Mouse (Mus musculus) forebrain, embryonic 11.5 days (tissue): Measurements from ENCODE around the gene 4930568D16Rik. TPM values are rescaled to one million over a fixed set of nuclear protein-coding genes. Genes with fewer than 3 reads are reported as not detected.

ENCODE experiments used
- ATAC-seq: fragments of 200-750 bp; cut with Nextera tagmentation; replicated peaks from 2 replicates; pipeline ENCODE4 v1.8.0; 2017; ENCODE audit warnings: moderate TSS enrichment; ENCODE audit not compliant: low FRiP score
- DNase-seq: peaks from one replicate; pipeline ENCODE4 v3.0.0-alpha.2; 2017; ENCODE audit warnings: low spot score
- H3K27ac ChIP-seq: fragments of 300-500 bp; sonication (generic); 2 replicates; pipeline ENCODE4 v1.5.1; 2014; ENCODE audit warnings: low read depth, low read length
- H3K27me3 ChIP-seq: fragments of 300-500 bp; sonication (generic); 2 replicates; pipeline ENCODE4 v1.6.1; 2014; ENCODE audit warnings: mild to moderate bottlenecking, low read length, mixed read lengths; ENCODE audit not compliant: control insufficient read depth, insufficient read depth
- H3K36me3 ChIP-seq: fragments of 300-500 bp; sonication (generic); 2 replicates; pipeline ENCODE4 v1.6.1; 2014; ENCODE audit warnings: mild to moderate bottlenecking, low read length, moderate library complexity, mixed read lengths; ENCODE audit not compliant: control insufficient read depth, insufficient read depth
- H3K4me1 ChIP-seq: fragments of 300-500 bp; sonication (generic); replicated peaks from 2 replicates; pipeline ENCODE4 v1.6.1; 2014; ENCODE audit warnings: low read length, mixed read lengths; ENCODE audit not compliant: control insufficient read depth, insufficient read depth
- H3K4me2 ChIP-seq: fragments of 300-500 bp; sonication (generic); 2 replicates; pipeline ENCODE4 v1.6.1; 2014; ENCODE audit warnings: low read depth, mild to moderate bottlenecking, low read length, moderate library complexity, mixed read lengths; ENCODE audit not compliant: severe bottlenecking
- H3K4me3 ChIP-seq: fragments of 300-500 bp; sonication (generic); 2 replicates; pipeline ENCODE4 v1.5.1; 2014; ENCODE audit warnings: low read depth, low read length
- H3K9ac ChIP-seq: fragments of 300-500 bp; sonication (generic); 2 replicates; pipeline ENCODE4 v1.6.1; 2014; ENCODE audit warnings: low read length
- H3K9me3 ChIP-seq: fragments of 300-500 bp; sonication (generic); 2 replicates; pipeline ENCODE4 v1.6.1; 2016; ENCODE audit warnings: low read length, mixed read lengths; ENCODE audit not compliant: control insufficient read depth
- WGBS: fragments of 180-500 bp; shearing (Covaris S2); extraction: QIAGEN DNeasy Blood & Tissue Kit; methylation state at CpG from one replicate; pipeline ENCODE4 v1.1.7; 2014; 5-methylcytosine and 5-hydroxymethylcytosine counted together
- polyA plus RNA-seq: library from polyadenylated mRNA; unstranded; fragments of >200 nt; fragmentation: Nextera tagmentation; extraction: Ambion mirVana; gene quantifications from 2 replicates; pipeline ENCODE4 v1.2.1, GENCODE M21; 2014

The 4930568D16Rik gene
- polyA plus RNA-seq, result not detected in 2 replicates

DNA sequence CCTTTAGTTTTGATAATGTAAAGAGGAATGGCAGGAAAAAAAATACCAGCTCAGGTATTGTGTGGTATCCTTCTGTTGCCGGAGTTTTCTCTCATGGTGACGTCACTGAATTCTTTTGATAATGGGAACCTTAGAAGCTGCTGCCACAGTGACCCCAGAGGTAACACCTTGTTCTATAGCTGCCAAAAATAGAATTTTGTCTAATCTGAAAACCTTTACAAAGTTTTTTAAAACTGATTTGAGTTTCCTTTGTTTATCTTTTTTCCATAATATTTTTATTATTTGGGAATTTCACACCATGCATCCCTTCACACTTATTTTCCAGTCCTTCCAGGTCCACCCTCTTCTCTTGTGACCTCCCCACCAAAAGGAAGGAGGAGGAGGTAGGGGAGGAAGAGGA lies at the start of gene 4930568D16Rik:
TSS of gene 4930568D16Rik (minus strand) at position 101 of the 400 bp plus-strand sequence.
- Histone ChIP-seq H3K27me3 (no peaks in the 10 kb centered on the region), H3K27ac (no peak within 1 kb of the TSS), H3K9me3 (no peaks in the 10 kb centered on the region), H3K36me3 (no peaks in the 10 kb centered on the region), H3K4me1 (no peaks in the 10 kb centered on the region), H3K4me3 (no peak within 1 kb of the TSS), H3K9ac (no peak within 1 kb of the TSS), H3K4me2 (no peak within 1 kb of the TSS)
- no peak for DNase-seq
- WGBS, result 82% methylated on average over 2 of the region's 2 CpGs
- ATAC-seq, result no peak

DNA sequence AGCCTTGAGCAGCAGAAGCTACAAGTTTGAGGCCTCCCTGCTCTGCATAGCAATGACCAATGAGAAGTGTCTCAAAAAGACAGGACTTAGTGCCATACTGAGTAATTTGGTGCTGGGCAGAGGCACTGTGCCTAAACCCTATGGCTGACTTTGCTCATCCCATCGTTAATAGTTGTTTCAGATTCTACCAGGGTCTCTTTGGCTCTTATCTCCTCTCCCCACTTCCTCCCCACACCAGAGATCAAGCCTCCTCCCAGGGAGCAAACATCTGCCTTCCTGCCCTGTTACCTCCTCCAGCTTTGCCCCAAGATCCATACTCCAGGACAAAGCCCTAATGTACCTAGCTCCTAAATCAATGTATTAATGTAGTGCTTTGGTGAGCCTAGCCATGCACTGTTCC lies 49.7 kb upstream of the 4930568D16Rik start:
- DNase-seq, result no peak
- WGBS, result 74% methylated on average over 1 of the region's 1 CpGs

DNA sequence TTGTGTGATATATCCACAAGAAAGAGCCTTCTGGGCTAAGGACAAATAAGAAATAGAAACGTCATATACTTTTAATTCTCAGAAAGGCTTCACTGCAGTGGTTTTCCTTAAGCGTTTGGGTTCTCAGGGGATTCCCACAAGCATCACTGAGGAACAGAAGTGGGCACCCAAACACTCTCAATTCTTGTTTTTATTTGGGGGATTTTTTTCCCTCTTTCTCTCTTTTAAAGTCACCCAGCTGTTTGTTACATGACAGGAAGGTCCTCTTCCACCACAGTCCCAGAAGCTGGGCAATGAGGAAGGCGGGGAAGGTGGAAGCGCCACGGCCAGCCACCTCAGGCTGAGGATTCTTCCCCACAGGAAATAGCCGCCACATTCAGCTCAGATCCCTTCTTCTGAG lies 48.9 kb upstream of the 4930568D16Rik start:
- H3K27me3 ChIP-seq, result no peaks in the 10 kb centered on the region
- no peak overlapping the region for H3K4me2 ChIP-seq
- H3K27ac ChIP-seq, result no peak overlapping the region
- WGBS, result 83% methylated on average over 6 of the region's 6 CpGs
- DNase-seq (no peak), ATAC-seq (no peak)
- no peak overlapping the region for H3K9ac ChIP-seq
- H3K36me3 ChIP-seq, result no peaks in the 10 kb centered on the region; the same call in 1 of the 2 replicates
- no peak overlapping the region for H3K4me3 ChIP-seq
- peaks cover 2% of the 10 kb centered on the region; the same call in 1 of the 2 replicates for H3K9me3 ChIP-seq
- no peaks in the 10 kb centered on the region for H3K4me1 ChIP-seq

More for the DNA sequence above, 49.7 kb upstream of the 4930568D16Rik start:
- Histone ChIP-seq H3K9ac (no peak overlapping the region), H3K4me1 (no peaks in the 10 kb centered on the region), H3K4me2 (no peak overlapping the region), H3K4me3 (no peak overlapping the region), H3K36me3 (no peaks in the 10 kb centered on the region; the same call in 1 of the 2 replicates), H3K27ac (no peak overlapping the region), H3K27me3 (no peaks in the 10 kb centered on the region), H3K9me3 (peaks cover 2% of the 10 kb centered on the region; the same call in 1 of the 2 replicates)
- no peak for ATAC-seq

DNA sequence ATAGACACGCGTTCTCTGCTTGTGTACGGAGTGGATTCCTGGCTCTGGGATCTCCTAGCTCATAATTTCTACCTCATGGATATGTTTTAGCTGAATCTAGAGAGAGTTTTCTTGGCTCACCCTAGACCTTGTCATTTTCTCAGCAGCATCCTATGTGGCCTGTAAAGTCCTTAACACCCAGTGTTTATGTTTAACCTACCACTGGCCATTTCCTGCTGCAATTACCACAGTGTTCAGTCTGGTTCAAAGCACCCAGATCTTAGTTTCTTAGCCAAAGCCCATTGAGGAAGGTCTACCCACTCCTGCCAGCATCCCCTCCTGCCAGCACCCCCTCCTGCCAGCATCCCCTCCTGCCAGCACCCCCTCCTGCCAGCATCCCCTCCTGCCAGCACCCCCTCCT lies 45.3 kb upstream of the 4930568D16Rik start:
- Histone ChIP-seq H3K27me3 (no peaks in the 10 kb centered on the region), H3K4me1 (no peaks in the 10 kb centered on the region), H3K4me2 (no peak overlapping the region), H3K4me3 (no peak overlapping the region), H3K36me3 (no peaks in the 10 kb centered on the region), H3K9ac (no peak overlapping the region), H3K27ac (no peak overlapping the region), H3K9me3 (no peaks in the 10 kb centered on the region)
- DNase-seq (no peak), ATAC-seq (no peak)
- 99% methylated on average over 3 of the region's 3 CpGs for WGBS

DNA sequence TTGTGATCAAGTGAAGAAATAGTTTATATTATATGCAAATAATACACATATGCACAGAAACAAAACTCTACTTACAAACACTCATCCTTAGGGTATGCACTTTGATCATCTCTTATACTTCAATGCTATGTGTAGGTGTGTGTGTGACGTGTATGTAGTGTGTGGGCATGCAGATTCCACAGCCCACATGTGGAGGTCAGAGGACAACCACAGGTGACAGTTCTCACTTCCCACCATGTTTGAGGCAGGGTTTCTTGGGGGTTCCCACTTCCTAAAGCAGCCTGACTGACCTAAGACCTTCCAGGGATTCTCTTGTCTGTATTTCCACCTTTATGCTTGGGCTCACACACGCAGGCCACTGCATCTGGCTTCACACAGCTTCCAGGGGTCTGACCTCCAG lies 44.7 kb upstream of the 4930568D16Rik start:
- H3K36me3 ChIP-seq, result no peaks in the 10 kb centered on the region
- H3K9ac ChIP-seq, result no peak overlapping the region
- 82% methylated on average over 2 of the region's 2 CpGs for WGBS
- no peak overlapping the region for H3K27ac ChIP-seq
- H3K4me1 ChIP-seq, result no peaks in the 10 kb centered on the region
- no peak for ATAC-seq
- no peak overlapping the region for H3K4me2 ChIP-seq
- H3K27me3 ChIP-seq, result no peaks in the 10 kb centered on the region
- H3K9me3 ChIP-seq, result no peaks in the 10 kb centered on the region
- no peak for DNase-seq
- no peak overlapping the region for H3K4me3 ChIP-seq

DNA sequence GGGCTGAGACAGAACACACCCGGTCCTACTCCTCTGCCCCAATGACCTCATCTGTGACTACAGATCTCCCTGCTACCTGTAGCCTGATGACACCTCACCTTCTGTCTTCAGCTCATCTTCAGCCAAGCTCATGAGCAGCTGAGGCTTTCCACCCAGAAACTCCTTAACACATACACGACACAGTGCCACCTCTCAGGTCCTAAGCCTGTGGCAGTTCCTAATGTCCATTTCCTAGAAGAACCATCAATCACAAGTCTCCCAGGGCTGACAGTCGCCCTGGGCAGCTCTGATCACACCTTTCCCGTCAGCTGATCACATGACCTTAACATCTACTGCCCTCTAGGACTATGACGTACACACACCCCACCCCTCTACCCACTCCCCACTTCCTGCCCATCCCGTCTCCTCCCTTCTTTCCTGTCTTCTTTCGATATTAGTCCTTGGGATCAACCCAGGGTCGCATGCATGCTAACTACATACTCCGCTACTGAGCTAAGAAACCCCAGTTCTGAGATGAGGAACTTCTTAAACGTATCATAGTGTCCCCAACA lies 44.2 kb upstream of the 4930568D16Rik start:
- no peak for DNase-seq
- H3K4me2 ChIP-seq, result no peak overlapping the region
- 83% methylated on average over 10 of the region's 10 CpGs for WGBS
- H3K9ac ChIP-seq, result no peak overlapping the region
- no peaks in the 10 kb centered on the region for H3K27me3 ChIP-seq
- no peak overlapping the region for H3K4me3 ChIP-seq
- no peaks in the 10 kb centered on the region for H3K36me3 ChIP-seq
- no peak overlapping the region for H3K27ac ChIP-seq
- H3K9me3 ChIP-seq, result no peaks in the 10 kb centered on the region
- ATAC-seq, result no peak
- H3K4me1 ChIP-seq, result no peaks in the 10 kb centered on the region

DNA sequence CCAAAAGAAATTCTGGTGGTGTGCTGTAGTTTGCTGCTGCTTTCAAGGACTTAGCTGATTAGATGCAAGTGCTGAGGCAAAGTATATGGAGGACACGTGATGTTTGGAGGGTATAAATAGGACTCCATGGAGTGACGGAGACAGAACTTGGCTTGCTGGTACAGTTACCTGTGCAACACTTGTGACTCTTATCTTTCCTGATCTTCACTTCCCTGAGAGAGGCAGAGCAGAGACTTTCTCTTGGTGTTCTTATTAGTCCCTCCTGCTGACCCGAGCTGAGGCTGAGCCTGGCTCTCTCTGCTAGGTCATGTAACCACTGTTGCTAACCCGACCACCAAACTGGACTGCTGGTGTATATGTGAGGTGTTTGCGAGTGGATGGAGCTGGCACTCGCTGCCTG lies 41.9 kb upstream of the 4930568D16Rik start:
- H3K27me3 ChIP-seq, result no peaks in the 10 kb centered on the region
- no peak overlapping the region for H3K4me3 ChIP-seq
- H3K9me3 ChIP-seq, result no peaks in the 10 kb centered on the region
- no peaks in the 10 kb centered on the region for H3K4me1 ChIP-seq
- no peak overlapping the region for H3K27ac ChIP-seq
- peak; percentile 33 for DNase-seq
- no peak for ATAC-seq
- H3K9ac ChIP-seq, result no peak overlapping the region
- H3K36me3 ChIP-seq, result no peaks in the 10 kb centered on the region
- no peak overlapping the region for H3K4me2 ChIP-seq
- WGBS, result 84% methylated on average over 6 of the region's 6 CpGs

DNA sequence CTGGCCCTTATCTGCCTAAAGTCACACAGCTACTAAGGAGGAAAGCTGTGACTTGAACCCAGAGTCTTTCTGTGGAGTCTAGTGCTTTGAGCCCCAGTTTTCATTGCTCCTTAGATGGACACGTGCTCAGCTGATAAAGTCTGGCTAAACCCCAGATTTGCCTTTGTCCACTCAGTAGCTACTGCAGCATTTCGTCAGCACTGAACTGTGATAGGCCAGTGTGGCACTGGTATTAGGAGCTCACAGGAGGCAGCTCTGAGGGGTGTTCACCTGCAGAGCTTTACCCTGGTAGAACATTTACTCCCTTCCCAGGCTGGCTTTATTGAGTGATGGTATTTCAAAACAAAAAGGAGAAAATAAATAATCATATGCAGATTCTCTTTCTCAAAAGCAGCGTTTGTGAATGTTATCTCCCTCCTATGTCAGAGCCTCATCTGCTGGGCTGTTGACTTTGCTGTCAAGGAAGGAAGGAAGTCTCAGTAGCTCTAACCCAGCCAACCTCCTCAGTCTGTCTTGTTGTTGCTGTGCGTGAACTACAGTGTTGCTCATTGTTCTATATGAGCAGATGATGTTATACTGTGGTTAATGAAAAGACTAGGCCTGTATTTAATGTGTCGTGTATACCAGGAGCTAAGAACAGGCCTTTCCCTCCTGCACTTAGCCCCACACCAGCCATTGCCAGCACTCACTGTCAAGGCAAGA lies 41.0 kb upstream of the 4930568D16Rik start:
- H3K4me3 ChIP-seq, result no peak overlapping the region
- H3K27me3 ChIP-seq, result no peaks in the 10 kb centered on the region
- no peak for ATAC-seq
- no peaks in the 10 kb centered on the region for H3K4me1 ChIP-seq
- no peak overlapping the region for H3K9ac ChIP-seq
- no peaks in the 10 kb centered on the region for H3K9me3 ChIP-seq
- DNase-seq, result peak; percentile 1
- no peak overlapping the region for H3K4me2 ChIP-seq
- H3K27ac ChIP-seq, result no peak overlapping the region
- no peaks in the 10 kb centered on the region for H3K36me3 ChIP-seq
- 82% methylated on average over 5 of the region's 5 CpGs for WGBS

DNA sequence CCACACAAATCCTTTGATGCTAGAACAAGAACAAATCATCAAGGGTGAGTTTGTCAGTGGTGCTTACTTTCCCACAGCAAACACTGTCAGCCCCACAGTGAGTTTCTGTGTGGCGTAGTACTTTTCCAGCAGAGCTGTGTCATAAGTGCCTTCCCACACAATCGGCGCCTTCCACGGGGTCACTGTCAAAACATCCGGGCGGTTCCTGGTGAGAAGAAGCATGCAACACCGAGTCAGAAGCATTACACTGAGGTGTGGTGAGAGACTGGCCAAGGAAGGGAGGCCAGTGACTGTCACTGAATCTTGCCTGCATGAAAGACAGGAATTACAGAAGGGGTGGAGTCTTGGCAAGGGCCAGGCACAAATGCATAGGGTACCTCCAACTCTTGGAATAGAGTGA lies 40.3 kb upstream of the 4930568D16Rik start:
- Histone ChIP-seq H3K36me3 (no peaks in the 10 kb centered on the region), H3K9me3 (no peaks in the 10 kb centered on the region), H3K27ac (no peak overlapping the region), H3K4me1 (no peaks in the 10 kb centered on the region), H3K27me3 (no peaks in the 10 kb centered on the region), H3K4me2 (no peak overlapping the region), H3K4me3 (no peak overlapping the region), H3K9ac (no peak overlapping the region)
- peak; percentile 43 for DNase-seq
- no peak for ATAC-seq
- WGBS, result 84% methylated on average over 7 of the region's 7 CpGs
